Mouse (Mus musculus): ENCODE data around the gene Csta1. TPM values are rescaled to one million over a fixed set of nuclear protein-coding genes. Genes with fewer than 3 reads are reported as not detected.

Gene Csta1
- polyA plus RNA-seq, 1 experiment from 2014 or later: 17.2 TPM

Other genes starting within 250 kb of the Csta1 start
- gene Parp9, start 192.8 kb downstream of the Csta1 start, polyA plus RNA-seq (2015; fragmentation: Nextera tagmentation; extraction: Ambion mirVana): 6.9 and 7.3 TPM in 2 replicates
- gene Dtx3l, start 192.1 kb downstream of the Csta1 start, polyA plus RNA-seq (2015; fragmentation: Nextera tagmentation; extraction: Ambion mirVana): 3.8 and 3.9 TPM in 2 replicates
- 32.4 and 35.6 TPM in 2 replicates for gene Kpna1, start 152.5 kb downstream of the Csta1 start, polyA plus RNA-seq (2015; fragmentation: Nextera tagmentation; extraction: Ambion mirVana)
- gene Wdr5b, start 90.1 kb downstream of the Csta1 start, polyA plus RNA-seq (2015; fragmentation: Nextera tagmentation; extraction: Ambion mirVana): 10.4 and 11.0 TPM in 2 replicates
- 615 and 648 TPM in 2 replicates for gene Fam162a, start 59.6 kb downstream of the Csta1 start, polyA plus RNA-seq (2015; fragmentation: Nextera tagmentation; extraction: Ambion mirVana)
- 67.6 and 76.7 TPM in 2 replicates for gene Ccdc58, start 59.6 kb downstream of the Csta1 start, polyA plus RNA-seq (2015; fragmentation: Nextera tagmentation; extraction: Ambion mirVana)
- gene Stfa2l1, start 25.6 kb upstream of the Csta1 start, polyA plus RNA-seq (2015; fragmentation: Nextera tagmentation; extraction: Ambion mirVana): 1.9 and 2.2 TPM in 2 replicates
- 4.7 TPM in 2 replicates for gene Gm5483, start 53.0 kb upstream of the Csta1 start, polyA plus RNA-seq (2015; fragmentation: Nextera tagmentation; extraction: Ambion mirVana)
- not detected in 2 replicates for gene Gm5416, start 79.2 kb upstream of the Csta1 start, polyA plus RNA-seq (2015; fragmentation: Nextera tagmentation; extraction: Ambion mirVana)
- 2.1 and 2.5 TPM in 2 replicates for gene 2010005H15Rik, start 90.2 kb upstream of the Csta1 start, polyA plus RNA-seq (2015; fragmentation: Nextera tagmentation; extraction: Ambion mirVana)
- gene Stfa1, start 145.7 kb upstream of the Csta1 start, polyA plus RNA-seq (2015; fragmentation: Nextera tagmentation; extraction: Ambion mirVana): 68.1 and 75.5 TPM in 2 replicates
- 3.3 and 5.9 TPM in 2 replicates for gene BC117090, start 203.1 kb upstream of the Csta1 start, polyA plus RNA-seq (2015; fragmentation: Nextera tagmentation; extraction: Ambion mirVana)
- gene BC100530, start 236.5 kb upstream of the Csta1 start, polyA plus RNA-seq (2015; fragmentation: Nextera tagmentation; extraction: Ambion mirVana): 446 and 474 TPM in 2 replicates